Mouse (Mus musculus) G1E (cell line): ENCODE measurements around the gene Gucy1a1. TPM values are rescaled to one million over a fixed set of nuclear protein-coding genes. Genes with fewer than 3 reads are reported as not detected.
"Not testable (repeated sequence)": the region's sequence is repeated elsewhere in the genome, so short reads cannot be mapped to it uniquely, and the experiment has no call there.

Source experiments
- ATAC-seq: 2 replicates; pipeline ENCODE4 v1.8.0; 2016; ENCODE audit warnings: mild to moderate bottlenecking; ENCODE audit not compliant: insufficient number of reproducible peaks, poor library complexity, low FRiP score, severe bottlenecking; ENCODE audit errors: extremely low read depth
- DNase-seq: peaks from one replicate; pipeline ENCODE4 v3.0.0; 2012; ENCODE audit warnings: low spot score
- H3K27me3 ChIP-seq: 2 replicates; pipeline ENCODE4 v1.6.1; 2012; ENCODE audit warnings: mild to moderate bottlenecking, low read length, inconsistent platforms; ENCODE audit not compliant: insufficient read depth
- H3K36me3 ChIP-seq: replicated peaks from 2 replicates; pipeline ENCODE3; 2012; ENCODE audit warnings: mild to moderate bottlenecking, inconsistent platforms
- H3K4me1 ChIP-seq: 2 replicates; pipeline ENCODE4 v1.6.1; 2012; ENCODE audit warnings: low read depth, low read length, inconsistent platforms, mixed read lengths; ENCODE audit not compliant: insufficient read depth
- H3K4me3 ChIP-seq: 2 replicates; pipeline ENCODE4 v1.5.1; 2012; ENCODE audit warnings: low read depth, mild to moderate bottlenecking, inconsistent platforms, low read length, moderate library complexity, mixed read lengths
- H3K9me3 ChIP-seq: replicated peaks from 2 replicates; pipeline ENCODE4 v1.6.1; 2012; ENCODE audit warnings: inconsistent platforms
- CTCF ChIP-seq: IDR thresholded peaks from 2 replicates; pipeline ENCODE4 v1.5.1; 2012; ENCODE audit warnings: low read depth, low read length, inconsistent platforms, mixed read lengths
- GATA1 ChIP-seq: IDR thresholded peaks from 2 replicates; pipeline ENCODE4 v1.6.1; 2012; ENCODE audit warnings: borderline replicate concordance, low read length, inconsistent platforms, mixed read lengths
- GATA2 ChIP-seq: IDR thresholded peaks from 2 replicates; pipeline ENCODE4 v1.6.1; 2012; ENCODE audit warnings: low read depth, low read length, inconsistent platforms, borderline replicate concordance
- POLR2AphosphoS5 ChIP-seq: IDR thresholded peaks from 2 replicates; pipeline ENCODE4 v1.6.1; 2012; ENCODE audit warnings: low read depth, low read length, inconsistent platforms; ENCODE audit not compliant: insufficient replicate concordance
- TAL1 ChIP-seq: conservative IDR thresholded peaks from 2 replicates; pipeline ENCODE4 v1.6.1; 2012; ENCODE audit warnings: low read depth, low read length, inconsistent platforms, mixed read lengths
- polyA plus RNA-seq: library from polyadenylated mRNA; stranded (reverse); fragments of >175 nt; gene quantifications from 2 replicates; pipeline ENCODE4 v1.2.3, GENCODE M21; 2012
- total RNA-seq, 2 experiments: library from RNA; stranded (forward) in 1 of 2; stranded (reverse) in 1 of 2; fragments of 200-1000 nt in 1 of 2; fragments of >200 nt in 1 of 2; fragmentation: Nextera tagmentation in 1 of 2; gene quantifications; 2 replicates each; pipeline ENCODE4 v1.2.3; 2014 to 2017

Gene Gucy1a1
- total and polyA plus RNA-seq, 3 experiments = 0.16 TPM; not detected in 2

DNA sequence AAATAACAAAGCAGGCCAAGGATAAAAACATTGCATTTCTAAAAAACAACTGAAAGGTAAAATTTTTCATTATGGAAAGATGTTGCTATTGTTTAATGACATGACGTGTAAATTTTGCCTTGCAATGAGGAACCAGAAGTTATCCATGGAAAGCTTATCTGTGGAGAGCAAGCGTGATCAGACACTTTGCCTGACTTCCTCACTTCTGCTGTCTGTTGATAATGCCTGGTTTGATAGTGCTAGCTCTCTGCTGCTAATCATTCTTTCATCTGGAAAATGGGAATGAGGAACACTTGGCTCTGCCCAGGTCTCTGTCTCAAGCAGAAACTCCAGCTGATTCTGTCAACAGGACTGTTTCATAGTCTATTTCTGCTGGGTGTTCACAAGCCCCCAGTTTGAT is 20.3 kb upstream of the Gucy1a1 start:
- Histone ChIP-seq H3K4me1 (no peaks in the 10 kb centered on the region), H3K9me3 (no peaks in the 10 kb centered on the region), H3K4me3 (no peak overlapping the region), H3K36me3 (no peaks in the 10 kb centered on the region), H3K27me3 (no peaks in the 10 kb centered on the region)
- DNase-seq (no peak), ATAC-seq (no peak)
- TF ChIP-seq GATA2 = no peak
- TF ChIP-seq TAL1 = no peak
- TF ChIP-seq POLR2AphosphoS5 = no peak
- no peak for TF ChIP-seq CTCF
- no peak for TF ChIP-seq GATA1

DNA sequence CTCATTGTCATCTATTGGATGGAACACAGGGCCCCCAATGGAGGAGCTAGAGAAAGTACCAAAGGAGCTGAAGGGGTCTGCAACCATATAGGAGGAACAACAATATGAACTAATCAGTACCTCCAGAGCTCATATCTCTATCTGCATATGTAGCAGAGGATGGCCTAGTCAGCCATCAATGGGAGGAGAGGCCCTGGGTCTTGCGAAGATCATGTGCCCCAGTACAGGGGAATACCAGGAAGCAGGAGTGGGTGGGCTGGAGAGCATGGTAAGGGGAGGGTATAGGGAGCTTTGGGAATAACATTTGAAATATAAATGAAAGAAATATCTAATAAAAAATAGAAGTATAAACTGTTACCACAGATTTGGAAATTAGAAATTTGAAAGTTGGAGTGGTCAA is 17.4 kb upstream of the Gucy1a1 start:
- not testable (repeated sequence) for H3K4me3 ChIP-seq, DNase-seq, H3K4me1 ChIP-seq, H3K9me3 ChIP-seq, H3K36me3 ChIP-seq, H3K27me3 ChIP-seq, ATAC-seq

DNA sequence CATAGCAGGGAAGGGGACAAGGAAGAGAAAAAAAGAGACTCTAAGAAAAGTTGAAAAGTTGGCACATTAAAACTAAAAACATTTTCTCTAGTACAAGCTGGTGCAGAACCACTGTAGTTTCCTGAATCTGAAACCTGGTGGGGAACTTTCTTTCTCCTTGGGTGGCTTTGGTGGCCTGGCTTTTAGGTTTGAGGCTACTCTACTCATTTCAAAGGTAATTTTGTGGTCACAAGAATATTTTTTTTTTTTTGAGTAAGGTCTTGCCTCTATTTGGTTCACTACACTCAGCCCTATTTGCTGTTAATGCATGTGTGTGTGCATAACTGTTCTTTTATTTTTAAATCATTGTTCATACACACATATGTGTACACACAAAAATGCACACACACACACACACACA is 389 bp upstream of the Gucy1a1 start:
- no peak for ATAC-seq
- H3K4me3 ChIP-seq = no peak overlapping the region
- H3K9me3 ChIP-seq = peaks cover 9% of the 10 kb centered on the region
- no peak for TF ChIP-seq POLR2AphosphoS5
- TF ChIP-seq GATA2 = no peak
- no peak for TF ChIP-seq CTCF
- TF ChIP-seq TAL1 = no peak
- no peak for TF ChIP-seq GATA1
- no peak for DNase-seq
- no peaks in the 10 kb centered on the region for H3K4me1 ChIP-seq
- H3K27me3 ChIP-seq = no peaks in the 10 kb centered on the region
- H3K36me3 ChIP-seq = no peaks in the 10 kb centered on the region

DNA sequence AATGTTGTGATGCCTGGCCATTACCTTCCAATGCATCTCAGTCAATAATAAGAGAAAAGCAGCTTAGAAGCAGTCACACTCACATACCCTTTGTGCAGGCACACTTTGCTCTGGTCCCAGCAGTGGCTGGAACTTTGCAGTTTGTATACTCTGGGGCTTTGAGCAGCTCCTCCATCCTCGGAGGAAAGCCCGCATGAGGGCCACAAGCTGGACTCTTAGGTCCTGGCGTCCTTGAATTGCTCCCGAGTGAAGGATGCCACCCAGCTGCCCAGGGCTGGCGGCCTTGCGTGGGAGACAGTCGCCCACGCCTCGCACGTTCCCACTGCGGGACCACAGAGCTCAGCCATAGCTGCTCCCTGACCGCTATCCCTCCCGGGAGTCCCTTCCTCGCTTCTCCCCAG is 864 bp downstream of the Gucy1a1 start:
- Histone ChIP-seq H3K4me3 (no peak overlapping the region), H3K27me3 (no peaks in the 10 kb centered on the region), H3K4me1 (no peaks in the 10 kb centered on the region), H3K36me3 (no peaks in the 10 kb centered on the region), H3K9me3 (peaks cover 9% of the 10 kb centered on the region)
- no peak for TF ChIP-seq TAL1
- no peak for TF ChIP-seq GATA1
- TF ChIP-seq POLR2AphosphoS5 = no peak
- TF ChIP-seq CTCF = no peak
- no peak for TF ChIP-seq GATA2
- no peak for DNase-seq
- no peak for ATAC-seq

- ATAC-seq (no peak), DNase-seq (no peak)
- no peaks in the 10 kb centered on the region for H3K36me3 ChIP-seq
- H3K27me3 ChIP-seq = no peaks in the 10 kb centered on the region
- H3K4me3 ChIP-seq = no peak overlapping the region
- H3K9me3 ChIP-seq = peaks cover 9% of the 10 kb centered on the region
- no peaks in the 10 kb centered on the region for H3K4me1 ChIP-seq
- TF ChIP-seq TAL1 (no peak), GATA1 (no peak), POLR2AphosphoS5 (no peak), CTCF (no peak), GATA2 (no peak)
Measured at GRCm38 (mm10) chr3:82140781-82141180, 4.8 kb downstream of the Gucy1a1 start.

DNA sequence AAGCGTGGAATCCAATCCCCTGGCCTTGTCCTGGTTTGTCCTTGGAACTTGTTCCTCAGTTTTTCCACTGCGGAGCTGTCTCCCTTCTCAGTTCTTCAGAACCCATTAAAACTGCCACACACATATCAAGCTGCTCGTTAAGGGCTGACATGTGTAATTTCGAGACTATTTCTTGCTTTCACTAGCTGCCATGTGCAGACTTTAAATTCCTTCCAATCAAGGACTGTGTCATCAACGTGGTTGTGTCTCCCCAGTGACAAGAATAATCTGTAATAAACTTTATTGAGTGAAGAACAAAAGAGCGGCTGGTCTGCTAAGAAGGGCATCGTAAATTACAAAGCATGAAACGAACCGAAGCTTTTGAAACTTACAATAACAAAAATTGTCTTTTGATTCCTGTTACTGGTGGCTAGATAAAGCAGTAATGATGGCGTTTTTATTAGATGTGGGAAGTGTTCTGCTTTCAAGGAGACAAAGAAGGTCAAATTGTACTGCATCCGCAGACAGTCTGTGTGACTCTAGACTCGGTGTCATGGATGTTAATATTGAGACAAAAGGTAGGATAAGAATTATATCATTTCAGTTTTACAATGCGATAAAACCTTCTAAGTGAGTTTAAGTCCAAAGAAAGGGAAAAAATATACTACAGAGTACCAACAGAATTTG is 7.5 kb downstream of the Gucy1a1 start:
- ATAC-seq (no peak), DNase-seq (no peak)
- Histone ChIP-seq H3K27me3 (no peaks in the 10 kb centered on the region), H3K9me3 (no peaks in the 10 kb centered on the region), H3K36me3 (no peaks in the 10 kb centered on the region), H3K4me1 (no peaks in the 10 kb centered on the region), H3K4me3 (no peak overlapping the region)
- TF ChIP-seq CTCF (no peak), GATA2 (no peak), TAL1 (no peak), GATA1 (no peak), POLR2AphosphoS5 (no peak)

DNA sequence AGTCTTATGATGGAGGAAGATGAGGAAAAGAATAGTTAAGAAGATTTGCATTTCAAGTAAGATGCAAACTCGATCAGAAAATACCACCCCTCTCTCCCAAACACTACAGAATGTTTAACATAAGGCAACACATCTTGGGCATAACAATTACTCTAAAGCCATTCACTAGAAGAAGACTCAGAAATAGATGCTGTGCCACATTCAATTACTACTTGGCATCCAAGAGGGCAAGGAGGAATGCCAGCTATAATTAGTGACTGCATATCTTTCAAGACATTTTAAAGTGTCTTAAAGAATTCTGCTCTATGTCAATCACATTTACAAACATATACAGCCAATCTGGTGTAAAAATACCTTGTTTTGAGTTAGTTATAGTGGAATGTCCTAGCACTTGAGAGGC is 10.1 kb downstream of the Gucy1a1 start:
- ATAC-seq = no peak
- no peak for TF ChIP-seq GATA2
- no peak for TF ChIP-seq CTCF
- no peak for TF ChIP-seq TAL1
- no peak for TF ChIP-seq GATA1
- TF ChIP-seq POLR2AphosphoS5 = no peak
- no peaks in the 10 kb centered on the region for H3K36me3 ChIP-seq

More for the DNA sequence above, 10.1 kb downstream of the Gucy1a1 start:
- H3K27me3 ChIP-seq = no peaks in the 10 kb centered on the region
- H3K9me3 ChIP-seq = no peaks in the 10 kb centered on the region
- no peak overlapping the region for H3K4me3 ChIP-seq
- no peaks in the 10 kb centered on the region for H3K4me1 ChIP-seq
- no peak for DNase-seq
